Mouse (Mus musculus) embryo, embryonic 10 days (tissue): ENCODE results near the gene Camta1.
A peak's percentile ranks its signal among the peaks of the same experiment; 100 is the strongest.
"Not testable (repeated sequence)": the region's sequence is repeated elsewhere in the genome, so short reads cannot be mapped to it uniquely, and the experiment has no call there.

Experiments
- DNase-seq: peaks from one replicate; pipeline ENCODE4 v3.0.0-alpha.2; 2015; ENCODE audit warnings: low spot score

Gene Camta1

GRCm38 (mm10) chr4:151058634-151059033 is 803.0 kb downstream of the Camta1 start:
- no peak for DNase-seq

GRCm38 (mm10) chr4:151057347-151058321 is 804.0 kb downstream of the Camta1 start, which contains the start of gene Vamp3:
Vamp3 (minus strand) TSS chr4:151057963.
- peak; percentile 100 for DNase-seq

- DNase-seq = no peak
Measured at GRCm38 (mm10) chr4:151051162-151051561, 810.5 kb downstream of the Camta1 start.

- DNase-seq = no peak
Measured at GRCm38 (mm10) chr4:151046524-151046923, 815.2 kb downstream of the Camta1 start.

GRCm38 (mm10) chr4:151044944-151045570 is 816.6 kb downstream of the Camta1 start:
- no peak for DNase-seq

- DNase-seq = peak; percentile 96
Measured at GRCm38 (mm10) chr4:151044037-151044943, 817.4 kb downstream of the Camta1 start, which contains the start of gene Per3. Per3 (minus strand) TSS chr4:151044665.

- no peak for DNase-seq
Measured at GRCm38 (mm10) chr4:151043281-151043680, 818.4 kb downstream of the Camta1 start.

- no peak for DNase-seq
Measured at GRCm38 (mm10) chr4:151041506-151041905, 820.2 kb downstream of the Camta1 start.

GRCm38 (mm10) chr4:151037800-151038199 is 823.9 kb downstream of the Camta1 start:
- DNase-seq = no peak

GRCm38 (mm10) chr4:151036521-151036920 is 825.2 kb downstream of the Camta1 start:
- no peak for DNase-seq

- DNase-seq = peak; percentile 75
Measured at GRCm38 (mm10) chr4:151027001-151027400, 834.7 kb downstream of the Camta1 start.

GRCm38 (mm10) chr4:151024152-151024551 is 837.5 kb downstream of the Camta1 start:
- DNase-seq = no peak

- not testable (repeated sequence) for DNase-seq
Measured at GRCm38 (mm10) chr4:151017356-151017755, 844.3 kb downstream of the Camta1 start.

GRCm38 (mm10) chr4:151015946-151016345 is 845.7 kb downstream of the Camta1 start:
- peak; percentile 32 for DNase-seq

GRCm38 (mm10) chr4:151010316-151010715 is 851.4 kb downstream of the Camta1 start:
- DNase-seq = no peak

- DNase-seq = peak; percentile 61
Measured at GRCm38 (mm10) chr4:151006945-151007344, 854.7 kb downstream of the Camta1 start.

GRCm38 (mm10) chr4:151005656-151006318 is 855.9 kb downstream of the Camta1 start:
- DNase-seq = no peak

- DNase-seq = no peak
Measured at GRCm38 (mm10) chr4:151001397-151001796, 860.3 kb downstream of the Camta1 start.

GRCm38 (mm10) chr4:150998626-150999025 is 863.0 kb downstream of the Camta1 start:
- DNase-seq = no peak

GRCm38 (mm10) chr4:150996797-150997196 is 864.9 kb downstream of the Camta1 start, which contains the start of gene Uts2:
Uts2 (plus strand) TSS chr4:150997097.
- no peak for DNase-seq

- peak; percentile 54 for DNase-seq
Measured at GRCm38 (mm10) chr4:150990148-150990547, 871.5 kb downstream of the Camta1 start.
